Mouse (Mus musculus) monocyte, adult 2 months (primary cell): ENCODE data around the gene Kctd10.

ENCODE experiments used
- DNase-seq, 2 experiments: peaks; one replicate each; pipeline ENCODE4 v3.0.0; 2022; ENCODE audit warnings: low spot score in 2 of 2, low read depth in 1 of 2

Gene Kctd10

DNA sequence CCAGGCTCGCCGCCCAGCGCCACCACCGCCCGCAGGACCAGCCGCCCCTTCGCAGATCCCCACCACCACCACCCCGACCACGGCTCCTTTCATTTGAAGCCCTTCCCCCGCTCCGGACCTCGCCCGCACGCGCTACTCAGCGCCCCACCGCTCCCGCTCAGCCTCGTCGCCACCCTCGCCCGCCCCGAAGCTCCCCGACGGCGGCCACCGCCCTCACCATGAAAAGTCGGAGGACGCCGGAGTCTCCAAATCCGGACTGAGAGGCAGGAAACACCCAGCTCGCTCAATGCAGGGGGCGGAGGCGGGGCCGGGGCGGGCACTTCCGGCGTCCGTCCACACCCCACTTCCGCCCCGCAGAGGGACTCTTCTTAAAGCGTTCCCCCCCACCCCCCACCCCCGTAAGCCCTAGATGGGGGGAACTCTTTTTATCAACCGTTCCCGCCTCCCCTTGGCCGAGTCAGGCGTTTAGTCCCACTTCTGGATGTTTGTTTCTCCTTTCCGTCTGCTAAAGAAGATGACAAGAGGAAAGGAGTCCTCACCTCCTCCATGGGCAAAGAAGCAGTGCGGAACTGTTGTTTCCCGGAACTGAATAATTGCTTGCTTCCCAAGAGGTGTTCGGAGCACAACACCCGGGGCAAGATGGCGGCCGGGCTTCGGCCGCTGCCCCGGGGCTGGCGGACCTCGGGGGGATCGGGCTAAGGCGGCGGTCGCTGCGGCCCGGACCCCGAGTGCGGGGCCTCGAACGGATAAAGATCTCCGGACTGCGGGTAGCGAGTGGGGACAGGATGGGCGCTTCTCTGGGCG, at the start of gene Kctd10, which contains the start of gene Ube3b:
Gene Kctd10, minus strand, starts transcription at position 300 of the 804 bp plus-strand sequence.
Gene Ube3b, plus strand, starts transcription at position 399 of the 804 bp plus-strand sequence.
- DNase-seq, result peak; percentile 57 to 79

DNA sequence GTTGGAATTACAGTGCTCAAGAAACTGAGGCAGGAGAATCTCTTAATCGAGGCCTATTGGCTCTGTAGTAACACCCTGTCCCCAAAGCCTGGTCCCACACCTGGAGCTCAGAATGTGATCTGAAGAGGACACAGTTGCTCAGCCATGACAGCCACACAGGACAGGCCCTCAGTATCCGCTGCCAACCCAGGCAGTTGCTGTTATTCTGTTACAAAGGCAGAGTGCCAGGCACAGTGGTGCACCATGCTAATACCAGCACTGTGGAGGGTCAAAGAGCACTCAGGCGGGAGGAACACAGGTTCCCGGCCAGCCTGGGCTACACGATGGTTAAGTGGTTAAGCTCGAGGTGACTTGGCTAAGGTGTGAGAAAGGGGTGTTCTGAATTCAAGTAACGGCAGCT, 49.5 kb upstream of the Kctd10 start:
- DNase-seq, result no peak

DNA sequence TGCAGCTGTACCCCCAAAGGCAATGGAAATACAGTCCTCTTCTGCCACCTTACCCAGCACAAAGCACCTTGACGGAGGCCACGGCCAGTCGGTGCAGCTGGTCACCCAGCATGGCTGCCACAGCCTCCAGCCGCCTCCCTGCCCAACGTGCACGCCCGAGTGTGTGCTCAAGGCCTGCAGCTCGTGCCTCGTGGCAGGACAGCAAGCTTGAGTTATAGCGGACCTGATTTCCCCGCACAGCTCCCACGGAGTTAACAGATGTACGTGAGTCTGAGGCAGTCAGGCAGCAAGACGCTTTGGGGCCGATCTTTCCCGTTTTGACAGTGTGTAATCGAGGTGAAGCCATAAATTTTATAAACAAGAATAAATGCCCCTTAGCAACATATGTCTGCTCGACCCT, 48.3 kb upstream of the Kctd10 start:
- DNase-seq, result no peak

DNA sequence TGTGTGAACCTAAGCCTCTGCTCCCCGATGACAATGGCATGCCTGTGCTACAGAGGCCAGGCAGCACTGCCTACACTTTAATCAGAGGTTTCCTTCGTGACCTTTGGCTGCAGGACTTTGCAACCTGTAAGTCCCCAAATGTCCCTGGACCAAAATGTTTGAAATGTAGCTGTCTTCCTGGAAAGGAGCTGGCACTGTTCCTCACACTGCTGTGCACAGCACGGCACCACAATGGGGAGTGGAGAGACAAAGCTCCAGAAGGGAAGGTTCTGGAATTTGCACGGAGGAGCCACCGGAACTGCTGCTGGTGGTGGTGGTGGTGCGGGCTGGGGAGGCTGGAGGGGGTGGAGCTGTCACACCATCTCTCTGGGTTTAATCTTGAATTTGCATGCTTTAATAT, 46.4 kb upstream of the Kctd10 start:
- DNase-seq, result no peak

DNA sequence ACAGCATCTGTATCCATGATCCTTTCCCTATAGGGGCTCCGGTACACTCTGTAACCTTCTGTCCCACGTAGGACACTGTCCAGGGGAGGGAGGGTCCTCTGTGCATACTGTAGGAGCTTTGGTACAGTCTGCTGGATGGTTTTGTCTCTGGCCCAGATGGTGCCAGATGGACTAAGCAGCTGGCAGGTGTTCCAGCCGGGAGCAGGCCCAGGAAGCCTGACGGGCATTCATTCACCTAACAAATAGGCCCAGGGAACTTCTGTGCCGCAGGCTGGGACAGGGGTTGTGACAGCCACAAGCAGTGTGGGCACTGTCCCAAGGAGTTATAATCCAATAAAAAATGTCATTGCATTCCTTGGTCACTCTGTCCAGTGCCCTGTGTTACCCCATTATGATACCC, 43.7 kb upstream of the Kctd10 start:
- DNase-seq, result no peak

DNA sequence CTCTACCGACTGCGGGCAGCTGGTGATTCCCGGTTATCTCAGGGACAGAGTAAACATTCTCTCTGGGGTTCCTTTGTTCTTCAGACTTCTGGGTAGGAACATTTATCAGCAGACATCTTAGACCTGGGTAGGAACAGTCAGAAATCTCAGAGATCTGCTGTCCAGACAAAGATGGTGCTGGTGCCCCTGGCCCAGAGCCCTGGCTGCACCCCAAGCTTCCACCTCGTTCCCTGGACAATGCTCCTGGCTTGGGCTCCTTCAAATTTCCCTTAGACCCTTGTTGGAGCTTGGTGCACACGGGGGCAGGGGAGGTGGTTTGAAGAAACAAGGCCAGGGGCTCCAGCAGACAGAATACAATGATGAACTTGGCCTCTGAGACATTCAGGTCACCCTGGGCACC, 42.3 kb upstream of the Kctd10 start:
- no peak for DNase-seq

DNA sequence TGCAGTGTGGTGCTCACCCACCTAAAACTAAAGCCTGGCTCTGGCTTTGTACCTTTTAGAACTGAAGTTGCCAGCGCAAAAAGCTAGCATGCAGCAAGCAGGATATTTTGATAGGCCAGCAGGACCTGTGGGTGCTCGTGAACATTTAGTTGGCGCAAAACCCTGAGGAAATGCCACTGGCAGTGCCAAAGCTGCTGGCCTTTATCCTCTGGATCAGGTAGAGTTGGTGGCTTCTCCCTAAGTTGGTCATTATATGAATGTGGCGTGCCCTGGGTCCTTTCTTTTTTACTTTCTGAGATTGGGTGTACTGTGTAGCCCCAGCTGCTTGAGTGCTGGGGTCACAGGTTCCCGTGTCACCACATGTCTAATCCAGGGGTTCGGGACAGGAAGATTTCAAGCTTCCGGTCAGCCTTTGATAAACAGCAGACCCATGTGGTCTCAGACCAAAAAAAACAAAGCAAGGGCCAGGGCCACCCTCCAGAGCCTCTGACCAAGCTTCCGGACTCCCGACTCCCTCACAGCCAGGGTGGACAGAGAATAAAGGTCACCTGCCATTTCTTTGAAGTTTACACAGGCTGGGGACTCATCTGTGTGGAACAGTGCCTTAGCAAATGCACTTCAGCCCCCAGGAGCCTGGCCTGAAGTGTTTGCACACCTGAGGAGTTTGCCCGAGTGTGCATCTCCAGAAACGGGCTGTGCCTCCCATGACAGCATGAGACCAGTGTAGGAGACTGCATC, 41.4 kb upstream of the Kctd10 start:
- DNase-seq, result no peak

DNA sequence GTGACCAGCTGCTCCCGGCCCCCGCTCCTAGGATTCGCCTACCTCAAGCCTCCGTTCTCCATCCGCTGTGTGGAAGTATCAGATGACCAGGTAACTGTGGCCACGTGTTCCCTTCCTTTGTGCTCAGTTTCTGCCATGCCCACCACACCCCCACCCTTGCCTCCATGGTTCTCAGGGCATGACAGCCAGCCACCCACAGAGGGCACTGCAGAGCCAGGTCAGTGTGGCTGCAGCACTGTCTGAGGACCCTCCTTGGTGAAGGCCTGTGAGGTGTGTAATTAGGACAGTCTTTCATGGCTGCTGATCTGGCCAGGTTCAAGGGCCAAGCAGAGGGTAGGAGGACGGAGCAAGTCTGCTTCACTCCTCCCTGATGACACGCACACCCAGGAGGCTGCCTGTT, 38.2 kb upstream of the Kctd10 start:
- no peak for DNase-seq

DNA sequence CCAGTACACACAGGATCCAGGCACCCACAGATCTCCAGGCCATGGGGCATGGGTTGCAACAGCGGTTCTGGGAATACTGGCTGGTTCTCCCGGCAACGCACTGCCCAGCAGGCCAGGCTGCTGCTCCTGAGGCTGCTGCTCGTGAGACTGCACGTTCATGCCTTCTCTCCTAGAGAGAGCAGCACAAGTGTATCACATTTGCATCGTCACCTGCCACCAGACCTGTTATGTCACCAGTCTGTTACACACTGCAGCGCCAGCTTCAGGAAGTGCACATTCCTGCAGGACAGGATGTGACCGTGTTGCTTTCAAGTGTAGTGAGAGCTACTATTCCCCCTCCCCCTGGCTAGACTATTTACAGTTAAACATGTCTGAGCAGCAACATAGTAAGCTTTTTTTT, 36.5 kb upstream of the Kctd10 start:
- no peak for DNase-seq

DNA sequence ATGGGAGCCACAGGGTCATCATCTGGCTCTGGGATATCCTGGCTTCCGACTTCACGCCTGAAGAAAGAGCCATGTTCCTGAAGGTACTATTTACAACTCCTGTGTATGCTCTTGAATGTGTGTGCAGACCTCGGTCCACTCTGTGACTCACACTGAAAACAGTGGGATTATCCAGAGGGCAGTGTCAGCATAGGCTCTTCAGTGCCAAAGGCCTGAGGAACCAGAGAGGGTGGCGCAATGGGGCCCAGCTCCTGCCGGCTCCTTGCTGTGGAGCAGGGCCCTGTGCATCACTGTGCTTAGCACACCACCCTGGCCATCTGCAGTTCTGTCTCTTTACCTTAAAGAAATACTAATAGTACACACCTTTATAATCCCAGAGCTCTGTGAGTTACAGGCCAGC, 35.3 kb upstream of the Kctd10 start:
- no peak for DNase-seq

DNA sequence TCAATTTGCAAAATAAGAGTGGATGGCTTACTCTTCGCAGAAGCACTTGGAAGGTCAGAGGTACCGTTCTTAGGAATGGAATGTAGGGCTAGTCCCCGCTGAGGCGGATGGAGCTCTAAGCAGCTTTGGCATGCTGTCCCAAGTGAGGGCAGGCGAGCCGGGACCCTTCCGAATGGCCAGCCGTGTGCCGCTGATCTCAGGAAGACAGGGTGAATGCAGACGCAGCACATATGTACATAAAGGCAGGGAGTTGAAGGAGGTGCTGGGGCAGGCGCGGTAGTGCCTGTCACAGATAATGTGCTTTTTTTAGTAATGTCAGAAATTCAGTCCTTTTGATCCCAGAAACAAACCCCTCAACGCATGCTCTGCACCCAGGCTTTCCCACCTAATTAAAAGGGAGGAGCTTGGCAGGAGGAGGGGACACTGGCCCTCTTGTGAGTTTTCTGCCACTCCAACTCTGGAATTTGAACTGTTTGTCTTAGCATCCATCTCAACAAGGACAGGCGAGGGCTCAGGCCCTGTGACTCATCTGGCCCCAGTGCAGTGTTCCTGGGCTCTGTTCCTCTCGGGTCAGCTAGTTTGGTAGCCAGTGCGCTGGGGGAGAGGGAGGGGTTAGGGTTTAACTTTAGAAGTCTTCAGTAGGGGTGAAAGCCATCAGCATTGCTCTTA, 32.9 kb upstream of the Kctd10 start:
- DNase-seq, result no peak

DNA sequence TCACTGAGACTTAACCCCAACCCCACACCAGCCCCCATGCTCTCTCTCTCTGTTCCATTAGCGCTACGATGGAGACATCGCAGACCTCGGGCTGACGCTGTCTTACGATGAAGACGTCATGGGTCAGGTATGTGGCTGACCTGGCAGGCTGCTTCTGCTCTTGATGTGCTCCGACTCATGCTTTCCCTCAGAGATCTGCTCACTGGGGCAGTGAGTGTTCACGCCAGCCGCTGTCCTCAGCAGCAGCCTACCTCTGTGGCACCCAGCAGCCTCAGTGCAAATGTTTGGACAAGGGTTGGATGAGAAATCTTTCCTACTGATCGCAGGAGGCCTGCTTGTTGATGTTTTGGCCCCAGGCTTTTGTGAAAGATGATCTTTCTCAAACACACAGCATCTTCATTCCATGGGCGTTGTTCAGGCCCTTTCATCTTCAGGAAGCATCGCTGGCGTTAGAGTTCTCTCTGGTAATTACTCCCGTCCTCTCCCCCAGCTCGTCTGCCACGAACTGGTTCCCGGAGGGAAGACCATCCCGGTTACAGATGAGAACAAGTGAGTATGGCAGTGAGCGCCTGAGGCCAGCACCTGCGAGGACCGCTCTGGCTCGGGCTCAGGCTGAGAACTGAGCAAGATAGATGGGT, 32.2 kb upstream of the Kctd10 start:
- DNase-seq, result no peak

DNA sequence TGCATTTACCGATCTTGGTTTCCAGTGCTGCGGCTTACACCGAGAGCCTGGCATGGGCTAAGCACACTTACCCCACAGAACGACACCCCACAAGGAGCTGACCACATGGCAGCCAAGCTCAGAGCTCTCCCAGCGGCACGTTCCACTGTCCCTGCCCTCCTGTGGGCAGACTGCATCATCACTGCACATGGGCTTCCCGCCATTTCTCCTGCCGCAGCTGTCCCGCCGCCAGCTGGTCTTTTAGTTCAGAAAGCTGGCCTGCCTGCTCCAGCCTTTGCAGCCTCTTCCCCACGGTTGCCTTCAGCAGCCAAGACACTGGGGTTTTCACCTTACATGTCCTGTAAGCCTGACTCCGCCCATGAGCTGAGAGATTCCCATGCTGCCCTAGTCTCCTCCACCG, 30.1 kb upstream of the Kctd10 start:
- DNase-seq, result no peak

DNA sequence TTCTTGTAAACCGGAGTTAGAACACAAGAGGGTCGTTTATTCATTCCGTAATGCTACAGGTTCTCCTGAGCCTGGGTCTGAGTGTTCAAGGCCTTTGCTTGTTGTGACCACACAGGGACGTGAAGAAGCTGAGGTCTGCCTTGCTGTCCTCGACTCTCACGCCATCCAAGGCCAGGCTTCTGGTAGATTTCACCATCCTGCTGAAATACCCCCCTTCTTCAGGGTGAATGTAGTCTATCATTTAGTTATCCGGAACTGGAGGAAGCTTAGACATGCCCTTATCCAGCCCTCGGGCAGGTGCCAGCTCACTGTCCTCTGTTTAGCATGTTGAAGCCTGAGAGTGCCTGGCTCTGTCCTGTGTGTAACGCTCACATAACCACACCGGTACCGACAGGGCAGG, 28.5 kb upstream of the Kctd10 start:
- no peak for DNase-seq

DNA sequence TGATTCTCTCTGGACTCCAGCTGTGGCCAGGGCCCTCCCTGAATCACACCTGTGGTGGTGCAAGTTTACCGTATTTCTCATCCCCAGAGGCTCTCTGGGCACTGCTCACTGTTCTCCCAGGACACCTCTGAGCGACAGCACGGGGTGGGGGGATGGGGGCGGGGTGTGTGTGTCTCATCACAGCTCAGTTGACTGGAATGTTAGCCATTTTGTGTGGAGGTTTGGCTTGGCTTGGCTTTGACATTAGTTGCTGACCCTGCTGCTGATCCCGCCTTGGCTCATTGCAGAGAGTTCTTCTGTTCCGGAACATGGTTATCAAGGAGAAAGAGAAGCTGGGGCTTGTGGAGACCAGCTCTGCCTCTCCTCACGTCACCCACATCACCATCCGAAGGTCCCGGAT, 27.5 kb upstream of the Kctd10 start:
- no peak for DNase-seq

DNA sequence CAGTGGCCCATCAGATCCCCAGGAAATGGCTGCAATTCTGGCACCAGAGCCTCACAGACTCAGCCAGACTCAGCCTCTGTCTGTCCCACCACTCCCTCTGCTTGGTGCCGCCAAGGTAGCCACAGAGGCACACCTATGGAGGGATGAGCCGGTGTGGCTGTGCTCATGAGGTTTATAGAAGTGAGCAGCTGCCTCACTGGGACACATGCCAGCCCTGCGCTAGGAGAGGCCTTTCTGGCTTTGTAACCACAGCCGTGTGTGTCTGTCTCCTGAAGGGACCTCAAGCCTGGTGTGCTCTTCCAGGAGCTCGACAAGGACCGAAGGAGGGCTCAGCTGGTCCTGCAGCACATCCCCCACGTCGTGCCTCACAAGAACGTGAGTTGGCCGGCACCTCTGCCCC, 27.0 kb upstream of the Kctd10 start:
- DNase-seq, result no peak

DNA sequence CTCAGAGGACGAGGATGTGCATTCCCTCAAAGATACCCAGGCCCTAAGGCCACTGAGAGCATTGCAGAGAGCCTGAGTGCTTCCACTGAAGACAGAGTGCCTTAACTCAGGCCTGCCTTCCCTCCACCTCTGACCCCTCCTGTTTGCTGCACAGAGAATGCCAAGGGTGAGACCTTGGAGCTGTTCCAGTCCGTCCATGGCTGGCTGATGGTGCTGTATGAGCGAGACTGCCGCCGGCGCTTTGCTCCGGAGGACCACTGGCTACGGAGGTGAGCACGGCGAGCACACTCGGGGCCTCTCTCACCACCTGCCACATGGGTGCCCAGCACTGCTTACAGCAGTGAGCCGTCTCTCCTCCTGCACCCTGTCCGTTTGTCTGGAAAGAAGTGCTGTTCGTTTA, 26.3 kb upstream of the Kctd10 start:
- DNase-seq, result no peak

DNA sequence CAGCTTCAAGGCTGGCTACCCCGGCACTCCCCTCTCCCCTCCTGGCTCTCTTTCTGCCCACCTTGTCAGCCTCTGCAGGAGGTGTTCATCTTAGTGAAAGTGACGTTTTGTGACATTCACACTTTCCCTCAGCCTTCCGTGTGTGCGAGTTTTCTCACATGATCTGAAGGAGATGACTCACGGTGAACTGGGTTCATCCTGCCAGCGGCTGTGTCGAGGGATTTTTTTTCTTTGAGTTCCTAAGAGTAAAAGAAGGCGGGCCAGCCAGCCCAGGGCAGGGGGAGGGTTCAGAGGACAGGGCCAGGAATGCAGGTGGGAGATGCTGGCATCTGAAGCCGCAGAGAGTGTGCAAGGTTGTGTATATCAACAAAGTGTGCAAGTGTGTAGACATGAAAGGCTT, 12.9 kb upstream of the Kctd10 start:
- DNase-seq, result no peak

DNA sequence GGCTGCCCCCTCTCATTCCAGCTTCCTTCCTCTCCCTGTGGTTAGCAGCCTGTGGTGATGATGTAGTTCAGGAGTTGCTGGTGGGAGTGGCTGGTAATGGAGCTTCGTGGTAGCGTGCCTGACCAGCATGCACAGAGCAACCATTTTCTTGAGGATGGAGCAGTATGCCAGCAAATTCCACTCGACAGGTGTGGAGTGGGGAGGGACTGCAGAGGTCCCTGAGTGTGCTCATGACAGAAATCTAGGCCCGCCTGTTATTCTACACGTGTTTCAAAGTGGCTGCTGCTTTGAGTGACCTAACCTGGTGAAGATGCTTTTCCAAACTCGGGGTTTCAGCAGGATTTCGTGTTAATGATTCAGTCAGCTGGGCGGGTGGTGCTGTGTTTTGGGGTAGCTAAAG, 4.1 kb upstream of the Kctd10 start:
- DNase-seq, result no peak

DNA sequence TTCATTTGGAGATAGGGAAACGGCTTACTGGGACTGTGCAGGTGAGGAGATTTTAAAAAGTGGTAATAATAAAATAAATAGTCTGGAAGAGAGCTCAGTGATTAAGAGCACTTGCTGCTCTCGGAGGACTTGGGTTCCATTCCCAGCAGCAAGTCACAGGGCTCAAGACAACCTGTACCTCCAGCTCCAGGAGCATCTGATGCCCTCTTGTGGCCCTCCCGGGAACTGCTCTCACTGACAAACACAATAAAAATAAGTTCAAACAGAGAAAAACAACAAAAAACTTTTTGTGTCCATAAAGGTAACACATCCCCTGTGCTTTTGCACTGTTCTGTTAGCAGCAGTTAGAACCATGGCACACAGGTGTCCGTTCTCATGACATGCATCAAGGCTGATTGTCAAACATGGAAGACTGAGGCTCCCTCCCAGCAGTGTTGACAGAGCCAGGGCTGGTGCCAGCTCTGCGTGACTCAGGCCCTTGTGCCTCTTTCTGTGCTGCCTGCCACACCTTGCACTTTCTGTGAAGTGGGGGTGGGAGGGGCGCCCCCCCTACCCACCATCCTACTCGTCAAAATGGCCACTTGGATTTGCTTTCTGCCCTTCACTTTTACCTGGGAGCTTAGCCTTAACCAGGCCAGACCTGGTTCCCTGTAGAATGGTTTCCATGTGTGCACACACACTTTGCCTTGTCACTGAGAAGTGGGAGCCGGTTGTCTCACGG, 3.0 kb upstream of the Kctd10 start:
- DNase-seq, result peak; percentile 26 to 30

DNA sequence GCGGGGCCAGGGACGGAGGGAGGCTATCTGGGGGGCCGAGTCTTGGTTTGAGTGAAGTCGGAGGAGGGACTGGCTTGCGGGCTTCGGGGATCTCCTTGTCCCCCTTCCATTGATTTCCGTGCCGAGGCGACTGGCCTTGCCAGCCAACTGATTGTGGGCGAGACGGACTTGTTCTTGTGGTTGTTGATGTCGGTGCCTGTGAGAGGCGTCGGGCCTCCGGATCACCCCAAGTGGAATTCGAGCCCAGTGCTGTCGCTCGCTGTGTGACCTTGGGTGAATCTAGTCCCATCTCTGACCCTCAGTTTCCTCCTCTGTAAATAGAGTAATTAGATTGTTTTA, 674 bp upstream of the Kctd10 start:
- DNase-seq, result no peak
